Mouse (Mus musculus) ovary, postnatal 10 days (tissue): ENCODE measurements at regions not wholly inside any gene's neighbourhood (a gene's known extent, or its start where the extent isn't known, plus 50 kb on each side); places are given as distances from the start of the nearest gene placed in this dataset.

Source experiments
- DNase-seq: peaks from one replicate; pipeline ENCODE4 v3.0.0; 2022; ENCODE audit warnings: low spot score

- no peak for DNase-seq
Measured at GRCm38 (mm10) chr13:110450526-110450925, 55.7 kb downstream of the Plk2 start.

DNA sequence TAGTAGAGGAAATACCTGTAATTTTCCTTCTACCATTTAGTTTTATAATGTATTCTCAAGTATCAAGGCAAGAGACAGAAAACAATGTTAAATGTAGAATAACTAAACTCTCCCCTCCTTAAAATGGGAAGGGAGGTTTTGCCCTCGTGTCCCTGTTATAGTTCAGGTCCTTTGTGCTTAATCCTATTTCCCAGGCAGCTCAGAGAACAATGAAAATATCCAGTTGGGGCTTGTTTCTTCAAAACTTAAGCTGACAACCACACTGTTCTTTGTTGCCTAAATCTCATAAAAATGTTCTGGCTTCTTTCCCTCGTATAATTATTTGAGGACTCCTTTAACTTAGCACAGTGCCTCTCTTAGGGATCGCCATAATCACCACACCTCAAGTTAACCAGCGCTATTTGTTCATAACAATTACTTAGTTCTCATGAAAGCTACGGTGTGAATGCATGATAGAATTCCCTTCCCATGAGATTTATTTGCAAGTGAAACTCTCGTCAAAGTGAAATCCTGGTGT, 57.2 kb downstream of the Plk2 start:
- DNase-seq: no peak

DNA sequence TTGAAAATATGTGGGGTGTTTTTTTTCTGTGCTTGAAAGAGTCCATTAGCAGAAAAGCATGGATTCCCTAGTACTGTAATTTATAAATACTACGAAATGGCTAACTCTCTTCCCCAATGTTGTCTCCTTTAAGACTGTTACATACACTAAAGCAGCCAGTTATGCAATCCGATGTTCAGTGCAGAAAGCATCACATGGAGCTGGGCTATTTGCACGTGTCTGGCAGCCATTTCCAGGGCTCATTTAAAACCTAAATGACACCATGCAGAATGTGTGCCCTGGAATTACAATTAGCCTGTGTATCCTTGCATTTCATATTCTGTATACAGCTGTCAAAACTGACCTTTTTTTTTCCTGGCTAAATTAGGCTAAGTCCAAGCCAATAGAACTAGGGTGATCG, 60.2 kb downstream of the Plk2 start:
- no peak for DNase-seq

GRCm38 (mm10) chr13:110455569-110456196, 60.8 kb downstream of the Plk2 start:
- DNase-seq: no peak

GRCm38 (mm10) chr13:110458701-110459100, 63.9 kb downstream of the Plk2 start:
- no peak for DNase-seq

GRCm38 (mm10) chr13:110461581-110461980, 66.7 kb downstream of the Plk2 start:
- no peak for DNase-seq

DNA sequence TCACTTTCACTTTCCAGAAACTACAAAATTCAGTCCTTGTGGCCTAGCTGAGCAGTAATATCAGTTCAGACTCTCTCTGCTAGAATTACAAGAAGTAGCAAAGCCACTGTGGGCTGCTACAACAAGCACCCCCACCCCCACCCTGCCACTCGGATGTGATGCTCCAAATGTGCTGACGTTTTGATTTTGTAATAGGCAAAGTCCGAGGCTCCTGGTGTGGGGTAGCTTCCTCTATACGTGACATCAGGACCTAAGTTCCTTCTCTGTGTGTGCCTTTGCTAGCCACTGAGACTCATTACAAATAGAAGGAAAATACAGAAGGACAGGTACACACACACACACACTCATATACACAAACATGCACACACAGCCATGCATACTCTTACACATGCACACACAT, 76.7 kb downstream of the Plk2 start:
- no peak for DNase-seq

DNA sequence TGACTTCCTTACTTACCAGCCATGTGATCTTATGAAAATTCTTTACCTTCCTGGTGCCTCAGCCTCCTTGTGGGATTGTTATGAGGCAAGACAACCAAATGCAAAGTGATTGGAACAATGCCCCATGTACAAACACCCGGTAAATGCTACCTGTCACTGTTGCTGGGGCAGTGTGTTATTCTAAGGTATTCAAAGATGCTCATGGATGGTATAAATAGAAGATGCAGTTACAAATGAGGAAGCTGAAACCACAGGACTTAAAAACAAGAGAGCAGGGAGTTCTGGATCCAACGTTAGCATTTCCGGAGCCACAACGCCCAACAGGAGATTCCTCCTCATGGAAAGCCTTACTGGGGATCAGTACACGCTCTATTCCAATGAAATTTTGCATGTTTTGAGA, 82.9 kb downstream of the Plk2 start:
- no peak for DNase-seq

GRCm38 (mm10) chr13:110484358-110484940, 89.6 kb downstream of the Plk2 start:
- no peak for DNase-seq

- DNase-seq: no peak
Measured at GRCm38 (mm10) chr13:110485515-110485914, 90.7 kb downstream of the Plk2 start.

GRCm38 (mm10) chr13:110490166-110490565, 95.3 kb downstream of the Plk2 start:
- no peak for DNase-seq

- no peak for DNase-seq
Measured at GRCm38 (mm10) chr13:110492296-110493001, 97.6 kb downstream of the Plk2 start.

DNA sequence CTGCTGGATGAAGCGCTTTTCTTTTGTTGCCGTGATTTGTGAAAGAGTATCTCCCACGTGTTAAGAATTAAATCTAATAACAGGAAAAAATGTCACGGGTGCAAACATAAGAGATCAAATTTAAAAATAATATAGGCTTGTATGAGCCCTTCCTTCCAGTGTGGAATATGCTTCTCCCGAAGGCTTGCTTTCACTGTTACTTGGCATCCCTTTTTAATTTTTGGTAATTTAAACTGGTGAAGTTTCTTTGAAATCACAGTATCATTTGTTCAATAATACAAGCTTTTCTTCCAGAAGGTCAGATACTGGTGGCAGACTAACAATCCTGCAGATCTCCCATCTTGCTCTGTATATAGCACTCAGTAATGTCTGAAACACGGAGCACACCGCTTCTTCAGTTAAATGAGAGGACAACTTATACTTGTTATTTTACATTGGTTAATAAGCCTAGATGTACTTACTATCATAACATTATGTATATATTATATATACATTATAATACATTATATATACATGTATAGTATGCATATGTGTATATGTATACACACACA, 98.2 kb downstream of the Plk2 start:
- DNase-seq: no peak

GRCm38 (mm10) chr13:110497461-110497860, 102.6 kb downstream of the Plk2 start:
- DNase-seq: no peak

- DNase-seq: no peak
Measured at GRCm38 (mm10) chr13:110507814-110508362, 113.0 kb downstream of the Plk2 start.

DNA sequence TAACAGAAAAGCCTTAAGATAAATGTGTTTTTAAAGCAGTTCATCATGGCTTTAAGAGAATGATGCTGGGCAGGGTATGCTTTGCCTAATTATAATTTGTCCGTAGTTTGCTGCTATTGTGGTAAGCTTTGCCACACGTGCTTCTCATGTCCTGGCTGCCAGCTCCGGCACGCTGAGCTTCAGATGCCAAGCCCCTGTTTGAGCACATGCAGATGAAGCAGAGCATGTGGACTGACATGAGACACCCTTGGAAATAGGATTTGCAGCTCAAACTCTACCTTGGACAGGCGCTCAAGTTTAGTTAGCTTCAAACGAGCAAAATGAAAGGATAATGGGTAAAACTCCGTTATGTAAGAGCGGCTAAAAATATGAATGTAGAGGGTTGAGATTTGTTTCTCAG, 123.1 kb downstream of the Plk2 start:
- DNase-seq: no peak

- no peak for DNase-seq
Measured at GRCm38 (mm10) chr13:110522974-110523373, 128.1 kb downstream of the Plk2 start.

DNA sequence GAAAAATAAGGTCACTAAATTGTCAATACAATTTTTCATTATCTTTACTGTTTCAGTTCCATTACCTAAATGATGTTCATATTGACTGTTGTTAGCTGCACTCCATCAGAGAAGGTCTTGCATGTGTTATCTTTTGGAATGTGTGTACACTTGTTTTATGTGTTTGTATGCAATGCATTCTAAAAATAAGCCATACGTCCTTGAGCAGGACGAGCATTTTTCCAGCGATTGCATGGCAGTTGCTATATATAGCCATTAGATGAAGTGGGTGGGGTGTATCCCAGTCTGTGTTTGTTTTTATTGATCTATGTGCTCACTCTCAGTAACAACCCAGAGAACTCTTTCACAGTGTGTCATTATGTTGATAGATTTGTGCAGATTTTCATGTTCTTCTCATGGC, 132.8 kb downstream of the Plk2 start:
- no peak for DNase-seq

- no peak for DNase-seq
Measured at GRCm38 (mm10) chr13:110529624-110530023, 134.8 kb downstream of the Plk2 start.

DNA sequence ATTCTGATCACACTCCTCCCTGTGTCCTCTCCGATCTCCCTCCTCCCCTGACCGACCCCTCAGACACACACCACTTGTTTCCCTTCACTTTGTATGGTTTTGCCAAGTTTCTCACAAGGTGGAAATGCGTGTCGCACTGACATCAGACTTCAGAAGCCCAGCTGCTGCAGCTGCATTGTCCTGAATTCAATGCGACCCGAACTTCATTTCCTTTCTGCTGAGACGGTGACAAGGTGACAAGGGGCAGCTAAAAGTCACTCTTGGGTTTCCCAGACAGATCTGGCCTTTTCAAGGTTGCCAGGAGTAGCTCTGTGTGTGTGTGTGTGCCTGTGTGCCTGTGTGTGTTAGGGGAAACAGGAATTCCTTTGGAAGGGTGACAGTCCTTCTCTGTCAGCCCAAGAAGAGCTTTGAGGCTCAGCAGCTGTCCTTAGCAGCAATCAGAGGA, 139.5 kb downstream of the Plk2 start:
- no peak for DNase-seq

- no peak for DNase-seq
Measured at GRCm38 (mm10) chr13:110535785-110536184, 140.9 kb downstream of the Plk2 start.

GRCm38 (mm10) chr13:110537960-110538463, 143.2 kb downstream of the Plk2 start:
- DNase-seq: no peak
